Mouse (Mus musculus) neural tube, embryonic 14.5 days (tissue): Measurements from ENCODE around the gene Thap3. TPM values are rescaled to one million over a fixed set of nuclear protein-coding genes. Genes with fewer than 3 reads are reported as not detected.

Source experiments
- ATAC-seq: fragments of 200-750 bp; cut with Nextera tagmentation; 2 replicates; pipeline ENCODE4 v1.8.0; 2017; ENCODE audit warnings: low read depth, mild to moderate bottlenecking, moderate TSS enrichment, moderate library complexity
- H3K27ac ChIP-seq: fragments of 300-500 bp; sonication (generic); 2 replicates; pipeline ENCODE4 v1.5.1; 2014; ENCODE audit warnings: low read depth, mild to moderate bottlenecking, control low read depth, low read length, moderate library complexity, mixed read lengths
- H3K27me3 ChIP-seq: fragments of 300-500 bp; sonication (generic); 2 replicates; pipeline ENCODE4 v1.6.1; 2014; ENCODE audit warnings: low read length; ENCODE audit not compliant: control insufficient read depth, insufficient read depth
- H3K36me3 ChIP-seq: fragments of 300-500 bp; sonication (generic); 2 replicates; pipeline ENCODE4 v1.6.1; 2014; ENCODE audit warnings: low read length, mixed read lengths; ENCODE audit not compliant: control insufficient read depth, insufficient read depth
- H3K4me1 ChIP-seq: fragments of 300-500 bp; sonication (generic); 2 replicates; pipeline ENCODE4 v1.6.1; 2014; ENCODE audit warnings: low read length; ENCODE audit not compliant: control insufficient read depth, insufficient read depth
- H3K4me2 ChIP-seq: fragments of 300-500 bp; sonication (generic); 2 replicates; pipeline ENCODE4 v1.6.1; 2014; ENCODE audit warnings: mild to moderate bottlenecking, low read depth, low read length, control low read depth
- H3K4me3 ChIP-seq: fragments of 300-500 bp; sonication (generic); 2 replicates; pipeline ENCODE4 v1.5.1; 2014; ENCODE audit warnings: low read depth, low read length, control low read depth, mixed read lengths
- H3K9ac ChIP-seq: fragments of 300-500 bp; sonication (generic); replicated peaks from 2 replicates; pipeline ENCODE4 v1.6.1; 2014; ENCODE audit warnings: low read depth, mild to moderate bottlenecking, control low read depth, low read length, mixed read lengths
- H3K9me3 ChIP-seq: fragments of 300-500 bp; sonication (generic); 2 replicates; pipeline ENCODE4 v1.6.1; 2016; ENCODE audit warnings: low read length; ENCODE audit not compliant: control insufficient read depth
- WGBS: fragments of 180-500 bp; shearing (Covaris S2); extraction: QIAGEN DNeasy Blood & Tissue Kit; methylation state at CpG from one replicate; pipeline ENCODE4 v1.1.7; 2014; 5-methylcytosine and 5-hydroxymethylcytosine counted together
- polyA plus RNA-seq: library from polyadenylated mRNA; unstranded; fragments of >200 nt; fragmentation: Nextera tagmentation; extraction: Ambion mirVana; gene quantifications from 2 replicates; pipeline ENCODE4 v1.2.1, GENCODE M21; 2014

The Thap3 gene
- polyA plus RNA-seq, 1 experiment from 2014 or later, result 30.3 TPM

DNA sequence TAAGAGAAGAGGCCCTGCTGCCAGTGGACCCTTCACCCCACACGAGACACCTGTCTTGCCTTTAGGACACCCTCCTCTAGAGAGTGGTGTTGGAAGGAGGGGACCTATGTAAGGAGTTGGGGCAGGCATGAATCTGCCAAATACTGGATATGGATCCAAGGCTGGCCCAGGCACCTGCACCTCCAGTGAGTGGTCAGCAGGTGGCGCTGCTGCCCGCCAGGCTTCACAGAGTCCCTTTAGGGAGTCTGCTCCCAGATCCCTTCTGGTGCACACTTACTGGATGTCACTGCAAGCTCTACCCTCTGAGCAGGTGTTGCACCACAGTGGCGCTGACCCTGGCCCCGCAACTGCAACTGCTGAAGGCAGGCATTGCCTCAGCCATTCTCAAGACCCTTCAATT, 7.4 kb downstream of the Thap3 start:
- H3K4me3 ChIP-seq, result no peak overlapping the region
- WGBS, result 14% methylated on average over 5 of the region's 5 CpGs
- 0 out of 2 replicates have a peak, but pooled peaks cover 5% of the 10 kb centered on the region for H3K4me1 ChIP-seq
- H3K36me3 ChIP-seq, result peaks cover 22% of the 10 kb centered on the region
- no peaks in the 10 kb centered on the region for H3K9me3 ChIP-seq
- H3K9ac ChIP-seq, result no peak overlapping the region
- H3K27me3 ChIP-seq, result no peaks in the 10 kb centered on the region
- H3K4me2 ChIP-seq, result no peak overlapping the region
- H3K27ac ChIP-seq, result no peak overlapping the region
- peak; percentile 54; the same call in 1 of the 2 replicates for ATAC-seq

DNA sequence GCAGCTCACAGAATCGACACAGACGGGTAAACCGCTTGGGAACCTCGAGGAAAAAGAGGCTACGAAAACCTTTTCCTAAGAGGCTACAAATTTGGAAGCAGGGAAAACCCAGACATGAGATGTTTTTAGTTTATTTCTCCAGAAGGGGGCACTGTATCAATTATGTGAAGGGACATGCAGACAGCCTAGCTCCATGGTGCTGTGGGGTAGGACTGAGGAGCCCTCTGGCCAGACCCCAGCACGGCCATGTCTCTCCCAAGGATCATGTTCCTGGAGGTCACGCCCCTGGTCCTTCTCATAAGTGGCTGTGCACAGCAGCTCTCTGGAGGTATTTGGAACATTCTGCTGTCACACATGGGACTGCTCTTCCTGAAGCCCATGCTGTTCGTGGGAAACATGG, 8.1 kb downstream of the Thap3 start:
- Histone ChIP-seq H3K9ac (no peak overlapping the region), H3K4me3 (no peak overlapping the region), H3K4me1 (0 out of 2 replicates have a peak, but pooled peaks cover 5% of the 10 kb centered on the region), H3K27ac (no peak overlapping the region), H3K4me2 (no peak overlapping the region), H3K27me3 (no peaks in the 10 kb centered on the region), H3K36me3 (peaks cover 21% of the 10 kb centered on the region), H3K9me3 (no peaks in the 10 kb centered on the region)
- WGBS, result 84% methylated on average over 8 of the region's 8 CpGs
- ATAC-seq, result no peak

DNA sequence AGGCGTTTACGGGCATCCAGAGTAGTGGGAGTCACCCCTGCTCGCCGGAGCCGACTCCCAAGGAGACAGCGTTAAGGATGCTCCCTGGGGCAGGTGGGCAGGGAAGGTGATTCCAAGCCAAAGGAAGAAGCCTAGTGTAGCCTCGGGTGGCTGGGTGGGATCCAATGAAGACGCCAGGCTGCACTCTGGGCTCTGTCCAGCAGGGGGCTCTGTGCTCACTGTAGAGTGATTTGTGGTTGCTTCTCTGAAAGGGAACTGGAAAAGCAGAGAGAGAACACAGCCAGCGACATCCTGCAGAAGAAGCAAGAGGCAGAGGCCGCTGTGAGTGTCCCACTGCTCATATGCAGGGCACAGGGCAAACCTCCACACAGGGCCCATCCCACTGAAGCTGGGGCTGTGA, 11.0 kb downstream of the Thap3 start:
- H3K4me2 ChIP-seq, result no peak overlapping the region
- WGBS, result 36% methylated on average over 10 of the region's 10 CpGs
- H3K36me3 ChIP-seq, result peaks cover 26% of the 10 kb centered on the region
- ATAC-seq, result peak; percentile 5; the same call in 1 of the 2 replicates
- no peaks in the 10 kb centered on the region for H3K27me3 ChIP-seq
- 0 out of 2 replicates have a peak overlapping the region, but pooled peaks have one; percentile 28 for H3K9ac ChIP-seq
- peak overlapping the region; percentile 28; the same call in 1 of the 2 replicates for H3K27ac ChIP-seq
- H3K4me1 ChIP-seq, result 0 out of 2 replicates have a peak, but pooled peaks cover 5% of the 10 kb centered on the region
- no peak overlapping the region for H3K4me3 ChIP-seq
- H3K9me3 ChIP-seq, result no peaks in the 10 kb centered on the region

DNA sequence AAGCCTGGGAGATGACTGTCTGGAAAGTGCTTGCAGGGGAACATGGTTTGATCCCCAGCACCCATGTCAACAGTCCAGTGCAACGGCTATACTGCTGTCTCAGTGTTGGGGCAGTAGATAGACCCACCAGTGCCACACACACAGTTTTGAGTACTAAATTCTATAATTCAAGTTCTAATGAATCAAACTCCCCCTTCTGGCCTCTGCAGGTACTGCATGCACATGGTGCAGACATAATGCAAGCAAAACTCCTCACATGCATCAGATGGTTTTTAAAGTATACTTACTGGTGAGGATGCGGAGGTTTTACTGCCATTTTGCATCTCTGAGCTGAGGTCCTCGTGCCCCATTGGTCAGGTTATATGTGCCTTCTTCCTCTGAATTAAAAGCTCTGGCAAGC, 13.4 kb downstream of the Thap3 start:
- H3K27ac ChIP-seq, result no peak overlapping the region
- H3K27me3 ChIP-seq, result no peaks in the 10 kb centered on the region
- H3K9ac ChIP-seq, result no peak overlapping the region
- ATAC-seq, result no peak
- H3K9me3 ChIP-seq, result no peaks in the 10 kb centered on the region
- no peak overlapping the region for H3K4me3 ChIP-seq
- 0 out of 2 replicates have a peak, but pooled peaks cover 5% of the 10 kb centered on the region for H3K4me1 ChIP-seq
- no peak overlapping the region for H3K4me2 ChIP-seq
- WGBS, result 97% methylated on average over 3 of the region's 3 CpGs
- H3K36me3 ChIP-seq, result peaks cover 23% of the 10 kb centered on the region

DNA sequence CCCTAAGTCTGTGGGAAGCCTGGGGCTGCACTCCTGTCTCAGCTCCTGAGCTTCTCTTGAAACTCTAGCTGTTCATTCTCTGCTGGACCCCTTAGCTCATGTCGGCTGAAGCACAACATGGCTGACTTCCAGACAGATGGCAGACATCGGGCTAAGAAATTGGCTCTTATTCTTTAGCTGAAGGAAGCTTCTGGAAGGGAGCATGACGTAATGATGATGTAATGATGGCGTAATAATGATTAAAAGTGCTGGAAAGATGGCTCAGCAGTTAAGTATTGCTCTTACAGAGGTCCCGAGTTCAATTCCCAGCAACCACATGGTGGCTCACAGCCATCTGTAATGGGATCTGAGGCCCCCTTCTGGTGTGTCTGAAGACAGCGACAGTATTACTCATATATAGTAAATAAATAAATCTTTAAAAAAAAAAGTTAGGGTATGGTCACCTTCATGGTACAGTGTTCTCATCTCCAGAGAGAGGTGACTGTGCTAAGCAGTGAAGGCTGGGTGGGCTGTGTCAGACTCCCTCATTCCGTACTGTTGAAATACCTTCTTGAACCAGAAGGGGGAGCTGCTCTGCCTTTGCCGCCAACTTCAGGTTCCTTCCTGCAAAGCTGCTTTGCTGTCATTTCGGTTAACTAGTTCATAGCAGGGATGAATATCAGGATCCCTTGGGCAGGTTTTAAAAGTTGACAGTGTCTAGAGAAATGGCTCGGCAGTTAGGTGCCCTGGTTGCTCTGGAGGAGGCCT, 16.4 kb downstream of the Thap3 start:
- H3K4me2 ChIP-seq, result no peak overlapping the region
- H3K27ac ChIP-seq, result no peak overlapping the region
- no peaks in the 10 kb centered on the region for H3K9me3 ChIP-seq
- peaks cover 20% of the 10 kb centered on the region for H3K36me3 ChIP-seq
- ATAC-seq, result no peak
- 0 out of 2 replicates have a peak, but pooled peaks cover 7% of the 10 kb centered on the region for H3K4me1 ChIP-seq
- 71% methylated on average over 10 of the region's 10 CpGs for WGBS
- H3K27me3 ChIP-seq, result no peaks in the 10 kb centered on the region
- no peak overlapping the region for H3K9ac ChIP-seq
- no peak overlapping the region for H3K4me3 ChIP-seq

DNA sequence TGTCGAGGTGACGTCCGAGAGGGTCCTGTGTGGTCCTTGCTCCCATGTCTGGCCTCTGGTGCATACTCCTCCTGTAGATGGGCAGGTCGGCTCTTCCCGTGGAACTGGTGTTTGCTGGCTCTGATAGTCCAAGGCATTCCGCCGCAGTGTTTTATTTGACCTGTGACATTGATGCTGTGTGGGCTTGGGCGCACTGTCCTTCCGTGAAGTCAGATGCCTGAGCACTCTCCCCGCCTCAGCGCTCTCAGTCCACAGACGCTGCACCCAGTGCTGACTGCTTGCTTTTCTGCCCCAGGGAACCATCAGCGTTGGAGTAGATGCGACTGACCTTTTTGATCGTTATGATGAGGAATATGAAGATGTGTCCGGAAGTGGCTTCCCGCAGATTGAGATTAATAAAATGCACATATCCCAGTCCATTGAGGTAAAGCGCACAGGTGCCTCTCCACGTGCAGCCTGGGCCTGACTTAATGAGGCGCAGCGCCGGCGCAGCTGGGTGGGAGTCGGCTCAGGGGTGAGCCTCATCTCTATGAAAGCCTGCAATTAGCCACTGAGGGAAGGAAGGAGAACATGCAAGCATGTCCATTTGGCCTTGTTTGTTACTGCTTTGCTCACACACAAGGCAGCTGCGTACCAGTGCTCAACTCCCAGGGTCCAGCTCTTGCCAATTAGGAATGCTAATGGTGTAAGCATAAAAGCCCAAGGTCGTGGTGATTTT, 20.4 kb downstream of the Thap3 start:
- Histone ChIP-seq H3K4me3 (no peak overlapping the region), H3K9ac (no peak overlapping the region), H3K4me2 (no peak overlapping the region), H3K27me3 (no peaks in the 10 kb centered on the region), H3K27ac (no peak overlapping the region; the same call in 1 of the 2 replicates), H3K9me3 (no peaks in the 10 kb centered on the region), H3K4me1 (0 out of 2 replicates have a peak, but pooled peaks cover 7% of the 10 kb centered on the region), H3K36me3 (peaks cover 14% of the 10 kb centered on the region; the same call in 1 of the 2 replicates)
- no peak for ATAC-seq
- WGBS, result 71% methylated on average over 26 of the region's 26 CpGs

DNA sequence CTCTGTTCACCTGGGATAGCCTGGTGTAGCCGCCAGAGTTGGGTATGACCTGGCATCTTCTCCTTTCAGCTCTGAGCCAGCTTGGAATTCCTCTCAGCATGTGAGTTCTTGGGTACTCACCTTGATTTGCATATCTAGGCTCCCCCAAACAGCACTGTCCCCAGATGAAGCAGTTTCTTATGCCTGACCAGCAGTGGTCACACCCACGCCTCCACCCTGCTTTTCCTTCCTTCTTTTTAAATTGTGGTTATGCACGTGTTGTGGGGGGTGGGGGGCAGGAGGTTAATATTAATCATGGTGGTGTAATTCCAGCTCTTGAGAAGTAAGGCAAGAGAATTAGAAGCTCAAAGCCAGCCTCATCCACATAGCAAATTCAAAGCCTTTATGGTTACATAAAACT, 26.0 kb downstream of the Thap3 start:
- no peaks in the 10 kb centered on the region for H3K4me1 ChIP-seq
- no peak overlapping the region for H3K27ac ChIP-seq
- H3K27me3 ChIP-seq, result no peaks in the 10 kb centered on the region
- H3K4me3 ChIP-seq, result no peak overlapping the region
- no peak for ATAC-seq
- no peak overlapping the region for H3K4me2 ChIP-seq
- no peak overlapping the region for H3K9ac ChIP-seq
- 87% methylated on average over 3 of the region's 3 CpGs for WGBS
- no peaks in the 10 kb centered on the region for H3K9me3 ChIP-seq
- peaks cover 20% of the 10 kb centered on the region; the same call in 1 of the 2 replicates for H3K36me3 ChIP-seq

DNA sequence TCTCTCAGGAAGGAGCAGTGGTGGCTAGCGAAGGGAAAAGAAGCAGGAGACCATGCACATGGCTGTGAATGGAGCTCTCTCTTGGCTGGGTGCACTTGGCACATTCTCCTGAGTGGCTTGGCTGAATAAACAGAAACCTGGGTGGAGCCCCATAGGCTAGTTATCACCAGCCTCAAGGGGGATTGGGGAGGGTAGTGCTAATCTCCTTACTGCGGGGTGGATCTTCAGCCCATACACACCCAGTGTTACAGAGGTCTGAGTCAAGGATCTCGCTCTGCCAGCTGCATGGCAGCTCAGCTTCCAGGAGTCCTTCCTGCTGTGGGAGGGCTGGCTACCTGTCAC, 28.3 kb downstream of the Thap3 start:
- no peak overlapping the region for H3K4me2 ChIP-seq
- no peak overlapping the region for H3K9ac ChIP-seq
- H3K27ac ChIP-seq, result no peak overlapping the region
- H3K27me3 ChIP-seq, result no peaks in the 10 kb centered on the region
- H3K9me3 ChIP-seq, result no peaks in the 10 kb centered on the region
- no peak overlapping the region for H3K4me3 ChIP-seq
- H3K4me1 ChIP-seq, result no peaks in the 10 kb centered on the region
- ATAC-seq, result no peak
- WGBS, result 95% methylated on average over 3 of the region's 3 CpGs
- peaks cover 25% of the 10 kb centered on the region; the same call in 1 of the 2 replicates for H3K36me3 ChIP-seq
